Mouse (Mus musculus) CH12.LX (cell line): Measurements from ENCODE around the gene Plxdc1.

Experiments
- BHLHE40 ChIP-seq: IDR thresholded peaks from 2 replicates; pipeline ENCODE4 v1.6.1; 2011; ENCODE audit warnings: mild to moderate bottlenecking, low read depth, low read length, improper control_type of control experiment
- CHD2 ChIP-seq: IDR thresholded peaks from 2 replicates; pipeline ENCODE4 v1.6.1; 2011; ENCODE audit warnings: low read length, improper control_type of control experiment
- CTCF ChIP-seq, 2 experiments: IDR thresholded peaks in 1 of 2; conservative IDR thresholded peaks in 1 of 2; 2 replicates each; pipeline ENCODE4 v1.5.1; 2011 to 2012; ENCODE audit warnings: low read depth in 2 of 2, low read length in 2 of 2, improper control_type of control experiment in 1 of 2, inconsistent platforms in 1 of 2, mild to moderate bottlenecking in 1 of 2, moderate library complexity in 1 of 2
- EP300 ChIP-seq: IDR thresholded peaks from 2 replicates; pipeline ENCODE4 v1.6.1; 2011; ENCODE audit warnings: low read length, improper control_type of control experiment
- MAFK ChIP-seq: IDR thresholded peaks from 2 replicates; pipeline ENCODE4 v1.6.1; 2011; ENCODE audit warnings: low read length, improper control_type of control experiment; ENCODE audit not compliant: insufficient replicate concordance
- NRF1 ChIP-seq: IDR thresholded peaks from 2 replicates; pipeline ENCODE4 v1.6.1; 2014; ENCODE audit warnings: low read depth, mild to moderate bottlenecking, inconsistent platforms, low read length, improper control_type of control experiment, moderate library complexity
- POLR2A ChIP-seq: IDR thresholded peaks from 2 replicates; pipeline ENCODE4 v1.6.1; 2011; ENCODE audit warnings: low read depth, mild to moderate bottlenecking, improper control_type of control experiment, low read length
- POLR2AphosphoS2 ChIP-seq: IDR thresholded peaks from 2 replicates; pipeline ENCODE4 v1.6.1; 2011; ENCODE audit warnings: low read depth, low read length, improper control_type of control experiment
- TCF12 ChIP-seq: IDR thresholded peaks from 2 replicates; pipeline ENCODE4 v1.6.1; 2014; ENCODE audit warnings: low read depth, mild to moderate bottlenecking, inconsistent platforms, low read length, improper control_type of control experiment
- UBTF ChIP-seq: IDR thresholded peaks from 2 replicates; pipeline ENCODE4 v1.6.1; 2012; ENCODE audit warnings: low read depth, mild to moderate bottlenecking, inconsistent platforms, low read length, improper control_type of control experiment, moderate library complexity
- ZC3H11A ChIP-seq: IDR thresholded peaks from 2 replicates; pipeline ENCODE4 v1.6.1; 2012; ENCODE audit warnings: low read depth, mild to moderate bottlenecking, inconsistent platforms, low read length, improper control_type of control experiment
- ZNF384 ChIP-seq: IDR thresholded peaks from 2 replicates; pipeline ENCODE4 v1.6.1; 2012; ENCODE audit warnings: low read depth, low read length, improper control_type of control experiment, inconsistent platforms

- TF ChIP-seq CTCF (conservative IDR thresholded peaks at IDR 0.05 in 1 of 2, IDR thresholded peaks at IDR 0.05 in 1 of 2; ENCODE audit: low read depth in 2 of 2, low read length in 2 of 2) (no peak), TCF12 (no peak), POLR2A (no peak), EP300 (no peak), ZNF384 (no peak), NRF1 (no peak), CHD2 (no peak), POLR2AphosphoS2 (no peak), ZC3H11A (no peak), MAFK (no peak), UBTF (no peak), BHLHE40 (no peak)
Measured at GRCm38 (mm10) chr11:97891821-97892220, 94.4 kb downstream of the Plxdc1 start.
